Mouse (Mus musculus) bone marrow macrophage, adult 2 months (primary cell): ENCODE results near the gene Nop56. TPM values are rescaled to one million over a fixed set of nuclear protein-coding genes. Genes with fewer than 3 reads are reported as not detected.
A peak's percentile ranks its signal among the peaks of the same experiment; 100 is the strongest.

Experiments
- H3K27ac ChIP-seq: 2 replicates; pipeline ENCODE4 v1.5.1; 2012; ENCODE audit warnings: low read depth, low read length; ENCODE audit not compliant: insufficient read depth
- H3K4me1 ChIP-seq: 2 replicates; pipeline ENCODE4 v1.6.1; 2012; ENCODE audit warnings: low read length; ENCODE audit not compliant: control insufficient read depth, insufficient read depth
- H3K4me3 ChIP-seq: 2 replicates; pipeline ENCODE4 v1.5.1; 2012; ENCODE audit warnings: mild to moderate bottlenecking, low read length, moderate library complexity; ENCODE audit not compliant: insufficient read depth
- CTCF ChIP-seq: IDR thresholded peaks from 2 replicates; pipeline ENCODE4 v1.5.1; 2012; ENCODE audit warnings: low read depth, mild to moderate bottlenecking, low read length, moderate library complexity
- POLR2A ChIP-seq: IDR thresholded peaks from 2 replicates; pipeline ENCODE4 v1.6.1; 2012; ENCODE audit warnings: mild to moderate bottlenecking, low read depth, low read length, borderline replicate concordance
- polyA plus RNA-seq: library from polyadenylated mRNA; stranded (reverse); fragments of >200 nt; gene quantifications from 2 replicates; pipeline ENCODE4 v1.2.4, GENCODE M21; 2012; ENCODE audit not compliant: missing spikeins, insufficient read depth, insufficient read length

The Nop56 gene
- polyA plus RNA-seq, 1 experiment = 46.4 TPM

DNA sequence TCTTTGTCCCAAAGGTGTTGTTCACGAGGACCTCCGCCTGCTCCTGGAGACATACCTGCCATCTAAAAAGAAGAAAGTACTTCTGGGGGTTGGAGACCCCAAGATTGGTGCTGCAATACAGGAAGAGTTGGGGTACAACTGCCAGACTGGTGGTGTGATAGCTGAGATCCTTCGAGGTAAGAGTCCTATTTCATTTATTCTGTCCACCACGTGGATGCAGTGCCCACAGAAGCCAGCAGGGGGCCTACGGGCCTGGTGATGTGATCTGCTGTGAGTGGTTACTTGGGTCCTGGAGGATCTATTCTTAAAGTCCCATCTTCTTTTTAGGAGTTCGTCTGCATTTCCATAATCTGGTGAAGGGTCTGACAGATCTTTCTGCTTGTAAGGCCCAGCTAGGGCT is 1.4 kb downstream of the Nop56 start:
- H3K4me1 ChIP-seq = peaks cover 18% of the 10 kb centered on the region
- H3K4me3 ChIP-seq = peak overlapping the region; percentile 68
- no peak overlapping the region for H3K27ac ChIP-seq
- TF ChIP-seq POLR2A (no peak), CTCF (peak; percentile 88)

DNA sequence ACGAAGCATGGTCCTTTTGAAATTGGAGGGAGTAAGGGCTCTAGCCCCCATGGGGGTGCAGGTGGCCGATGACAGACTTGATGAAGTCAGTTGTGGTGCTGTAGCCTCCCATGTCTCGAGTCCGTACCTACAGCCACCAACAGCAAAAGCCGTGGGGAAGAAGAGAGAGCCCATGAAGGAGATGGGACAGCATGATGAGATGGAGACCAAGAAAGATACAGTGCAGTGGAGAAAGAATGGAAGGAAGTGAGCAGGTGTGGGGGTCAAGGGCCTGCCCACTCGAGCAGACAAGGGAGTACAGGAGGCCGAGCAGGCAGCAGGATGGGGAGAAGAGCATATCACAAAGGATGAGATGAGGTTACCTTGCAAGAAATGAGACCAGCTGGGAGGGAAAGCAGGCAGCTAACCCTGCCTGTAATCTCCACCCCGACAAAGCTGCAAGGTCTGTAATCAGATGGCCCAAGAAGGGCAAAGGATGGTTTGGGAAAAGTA is 5.4 kb downstream of the Nop56 start:
- Histone ChIP-seq H3K4me3 (no peak overlapping the region), H3K4me1 (peaks cover 37% of the 10 kb centered on the region), H3K27ac (no peak overlapping the region)
- TF ChIP-seq CTCF (no peak), POLR2A (no peak)

DNA sequence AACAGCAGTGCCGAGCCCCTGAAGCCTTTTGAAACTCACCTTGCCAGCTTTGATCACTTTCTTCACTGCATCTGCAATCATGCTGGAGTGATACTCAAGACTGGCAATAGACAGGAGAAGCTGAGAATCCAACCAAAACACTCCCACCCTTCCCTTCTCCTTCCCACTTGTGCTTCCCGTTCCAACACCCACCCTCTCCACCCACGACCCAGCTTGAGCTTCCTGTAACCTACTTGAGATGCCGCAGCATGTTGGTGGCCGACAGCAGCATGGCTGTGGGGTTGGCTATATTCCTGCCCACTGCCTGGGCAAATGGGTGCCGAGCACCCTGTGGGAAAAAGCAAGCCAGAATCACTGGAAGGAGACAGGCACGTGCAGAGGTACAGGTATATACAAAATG is 6.0 kb downstream of the Nop56 start:
- H3K4me3 ChIP-seq = no peak overlapping the region
- H3K27ac ChIP-seq = no peak overlapping the region
- H3K4me1 ChIP-seq = peaks cover 37% of the 10 kb centered on the region
- no peak for TF ChIP-seq POLR2A
- TF ChIP-seq CTCF = no peak

DNA sequence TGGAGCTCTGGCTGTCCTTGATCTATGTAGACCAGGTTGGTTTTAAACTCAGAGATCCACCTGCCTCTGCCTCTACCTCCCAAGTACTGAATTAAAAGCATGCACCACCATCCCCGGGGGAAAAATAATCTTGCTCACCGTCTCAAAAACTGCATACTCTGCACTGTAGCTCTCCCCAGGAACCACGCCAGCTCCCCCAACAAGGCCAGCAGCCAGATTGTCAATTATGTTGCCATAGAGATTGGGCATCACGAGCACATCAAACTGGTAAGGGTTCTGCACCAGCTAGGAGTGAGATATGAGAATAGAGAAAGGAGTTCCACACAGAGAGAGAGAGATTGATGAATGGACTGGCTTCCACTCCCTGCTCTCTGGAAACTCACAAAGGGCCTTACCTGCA is 6.6 kb downstream of the Nop56 start:
- Histone ChIP-seq H3K27ac (no peak overlapping the region), H3K4me3 (no peak overlapping the region), H3K4me1 (peaks cover 36% of the 10 kb centered on the region)
- TF ChIP-seq CTCF = no peak

DNA sequence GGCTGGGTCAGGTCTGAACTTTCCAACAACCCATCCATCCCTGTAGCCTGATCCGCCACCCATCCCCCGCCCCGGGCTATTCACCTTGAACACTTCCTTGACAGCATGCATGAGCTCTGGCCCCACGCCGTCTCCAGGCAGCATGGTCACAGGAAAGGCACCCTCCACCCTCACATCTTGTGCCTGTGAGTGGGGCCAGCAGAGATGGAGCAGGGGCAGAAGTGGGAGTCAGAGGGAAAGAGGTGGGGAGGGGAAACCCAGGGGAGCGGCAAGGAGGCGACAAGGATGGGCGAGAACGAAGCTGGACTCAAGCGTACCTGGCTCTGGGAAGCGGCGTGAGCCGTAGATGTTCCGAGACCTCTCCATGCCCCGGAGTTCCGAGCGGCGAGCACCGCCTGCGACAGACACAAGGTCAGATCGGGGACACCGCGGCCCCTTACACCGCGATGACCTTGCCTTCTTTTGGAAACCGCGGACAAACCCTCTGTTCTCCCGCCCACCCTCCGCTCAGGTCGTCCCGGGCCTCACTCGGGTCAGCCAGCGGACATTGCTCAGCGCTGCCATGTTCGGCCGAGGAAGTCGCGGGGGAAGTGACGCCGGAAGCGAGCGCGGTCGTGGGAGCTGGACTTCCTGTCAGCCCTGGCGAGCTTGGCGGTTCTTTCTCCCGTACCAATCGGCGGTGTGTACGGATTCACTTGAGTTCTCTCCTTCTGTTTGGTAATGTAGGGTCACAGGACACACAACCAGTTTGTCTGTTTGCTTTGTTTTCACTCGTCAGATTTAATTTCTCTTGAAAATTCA is 9.8 kb downstream of the Nop56 start, which contains the start of gene Idh3b:
Gene Idh3b (minus strand): TSS at position 694 of the 801 bp plus-strand sequence.
- H3K4me1 ChIP-seq = peaks cover 24% of the 10 kb centered on the region
- TF ChIP-seq CTCF (no peak), POLR2A (0 out of 2 replicates have a peak, but pooled peaks have one; percentile 43)
- H3K27ac ChIP-seq = peak within 1 kb of the TSS; percentile 47
- H3K4me3 ChIP-seq = peak within 1 kb of the TSS; percentile 75

DNA sequence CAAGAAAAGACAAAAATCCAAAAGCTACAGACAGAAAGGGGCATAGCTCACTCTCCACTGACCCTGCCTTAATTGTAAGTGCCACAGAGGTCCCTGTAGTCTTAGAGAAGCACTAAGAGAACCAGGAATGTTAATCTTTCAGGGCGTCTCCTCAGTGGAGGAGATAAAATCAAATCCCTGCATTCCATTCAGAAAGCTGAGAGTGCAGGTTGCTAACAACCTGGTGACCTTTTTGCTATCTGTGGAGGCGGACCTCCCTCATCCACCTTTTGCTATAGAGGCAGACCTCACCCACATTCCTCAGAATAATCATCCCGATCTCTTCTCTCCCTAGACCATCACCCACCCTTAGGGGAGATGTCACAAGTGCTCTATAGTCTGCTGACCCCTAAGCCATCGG is 14.9 kb downstream of the Nop56 start:
- TF ChIP-seq CTCF (no peak), POLR2A (no peak)
- peaks cover 3% of the 10 kb centered on the region; the same call in 1 of the 2 replicates for H3K4me1 ChIP-seq
- no peak overlapping the region for H3K4me3 ChIP-seq
- no peak overlapping the region for H3K27ac ChIP-seq

DNA sequence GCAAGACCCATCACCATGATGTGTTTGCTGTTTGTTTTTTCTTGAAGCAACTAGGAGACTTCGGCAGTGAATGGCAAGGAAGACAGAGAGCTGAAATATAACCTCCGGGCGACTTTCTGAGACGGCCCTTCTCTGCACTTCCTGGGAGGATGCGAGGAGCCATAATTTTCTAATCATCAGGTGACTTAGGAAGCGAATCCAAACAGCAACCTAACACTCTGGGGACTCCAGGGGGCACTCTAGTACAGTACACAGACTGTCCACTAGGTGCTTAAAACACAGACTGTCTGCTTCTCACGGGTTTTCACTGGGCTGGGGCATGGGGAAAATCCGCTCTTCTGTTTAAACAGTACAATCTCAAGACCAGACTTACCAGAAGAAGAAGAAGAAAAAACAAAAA is 17.2 kb downstream of the Nop56 start:
- no peak overlapping the region for H3K27ac ChIP-seq
- peaks cover 3% of the 10 kb centered on the region; the same call in 1 of the 2 replicates for H3K4me1 ChIP-seq
- TF ChIP-seq POLR2A (no peak), CTCF (peak; percentile 31; the same call in 1 of the 2 replicates)
- no peak overlapping the region for H3K4me3 ChIP-seq

DNA sequence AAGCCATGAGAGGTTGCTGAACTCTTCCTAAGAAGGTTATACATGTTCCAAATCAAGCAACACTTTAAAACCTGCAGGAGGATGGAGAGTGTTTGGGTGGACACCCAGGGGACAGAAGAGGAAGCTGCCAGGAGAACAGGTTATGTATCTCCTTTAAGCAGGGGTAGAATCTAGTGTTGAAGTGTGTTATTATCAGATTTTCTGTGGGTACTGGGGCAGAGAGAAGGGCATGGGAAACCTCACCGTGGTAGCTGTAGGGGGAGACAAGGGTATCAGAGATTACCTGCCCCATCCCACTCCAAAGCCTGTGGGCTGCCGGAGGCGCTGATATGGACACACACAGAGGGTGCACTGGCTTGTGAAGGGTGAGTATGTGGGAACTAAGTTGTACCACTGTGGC is 18.8 kb downstream of the Nop56 start:
- Histone ChIP-seq H3K4me1 (peaks cover 3% of the 10 kb centered on the region; the same call in 1 of the 2 replicates), H3K4me3 (no peak overlapping the region), H3K27ac (no peak overlapping the region)
- TF ChIP-seq CTCF = no peak
- no peak for TF ChIP-seq POLR2A

DNA sequence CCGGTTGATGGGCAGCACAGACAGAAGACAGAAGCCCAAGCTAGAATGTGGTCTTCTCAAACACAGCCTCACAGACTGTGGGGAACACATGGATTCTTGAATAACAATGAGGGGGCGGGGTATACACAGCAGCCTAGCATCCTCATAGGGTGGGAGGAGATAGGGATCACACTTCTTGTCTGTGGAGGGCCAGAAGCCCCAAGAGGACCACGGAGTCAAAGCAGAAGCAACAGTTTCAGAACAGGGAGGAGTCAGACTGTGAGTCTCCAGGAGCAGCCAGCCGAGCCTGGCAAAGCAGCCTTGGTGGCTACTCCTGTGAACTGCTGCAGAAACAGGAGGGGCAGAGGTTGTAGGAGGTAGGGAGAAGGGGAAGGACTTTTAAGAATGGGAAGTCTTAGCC is 19.3 kb downstream of the Nop56 start:
- TF ChIP-seq CTCF (no peak), POLR2A (no peak)
- Histone ChIP-seq H3K4me1 (peaks cover 3% of the 10 kb centered on the region; the same call in 1 of the 2 replicates), H3K27ac (no peak overlapping the region), H3K4me3 (no peak overlapping the region)

DNA sequence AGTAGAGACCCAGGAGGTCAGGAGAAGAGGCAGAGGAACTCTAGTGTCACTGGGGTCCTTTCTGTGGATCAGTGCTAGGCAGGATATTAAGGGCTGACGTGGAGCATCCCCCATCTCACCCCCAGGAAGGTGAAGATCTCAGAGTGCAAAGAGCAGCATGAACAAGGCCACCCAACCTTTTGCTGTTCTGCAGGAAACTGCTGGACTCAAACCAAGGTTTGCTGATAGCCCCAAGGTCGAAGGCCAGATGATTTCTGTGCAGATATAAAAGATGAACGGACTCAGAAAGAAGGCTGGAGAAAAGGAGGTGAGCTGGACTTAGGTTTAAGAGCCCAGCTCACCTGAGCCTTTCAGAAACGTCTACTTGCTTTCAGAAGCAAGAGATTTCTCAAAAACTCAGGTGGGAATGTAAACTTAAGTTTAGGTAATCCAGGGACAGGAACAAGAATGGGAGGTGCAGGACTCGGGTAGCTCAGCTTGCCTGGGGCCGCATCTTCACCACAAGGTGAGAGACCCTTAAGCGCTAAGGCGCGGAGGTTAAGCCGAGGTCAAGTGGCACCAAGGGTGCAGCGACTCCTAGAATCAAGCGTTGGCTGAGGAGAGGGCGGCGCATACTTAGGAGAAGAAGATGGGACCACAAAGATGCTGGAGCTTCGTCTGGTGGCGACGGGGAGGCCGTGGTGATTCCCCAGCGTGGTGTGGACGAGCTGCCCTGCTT is 20.1 kb downstream of the Nop56 start:
- Histone ChIP-seq H3K4me1 (peaks cover 3% of the 10 kb centered on the region; the same call in 1 of the 2 replicates), H3K27ac (no peak overlapping the region), H3K4me3 (no peak overlapping the region)
- no peak for TF ChIP-seq POLR2A
- no peak for TF ChIP-seq CTCF
